Mouse (Mus musculus): Measurements from ENCODE around the gene Mcts1. TPM values are rescaled to one million over a fixed set of nuclear protein-coding genes. Genes with fewer than 3 reads are reported as not detected.

Gene Mcts1
- polyA plus RNA-seq, 1 experiment from 2014 or later: 106 TPM

GRCm38 (mm10) chrX:38583261-38583660 is 17.1 kb upstream of the Mcts1 start:
- no peak overlapping the region for H3K9ac ChIP-seq (ENCODE audit: low read length)
- H3K27me3 ChIP-seq (ENCODE audit: control insufficient read depth, insufficient read depth, low read length): no peaks in the 10 kb centered on the region
- H3K36me3 ChIP-seq (ENCODE audit: control insufficient read depth, insufficient read depth, low read length): no peaks in the 10 kb centered on the region
- DNase-seq (ENCODE audit: low spot score, missing footprints): no peak
- ATAC-seq (ENCODE audit: low FRiP score): no peak
- no peaks in the 10 kb centered on the region for H3K4me1 ChIP-seq (ENCODE audit: control insufficient read depth, insufficient read depth, low read length)
- H3K4me2 ChIP-seq: no peak overlapping the region
- H3K9me3 ChIP-seq (ENCODE audit: control insufficient read depth, low read length): no peaks in the 10 kb centered on the region
- no peak overlapping the region for H3K27ac ChIP-seq (ENCODE audit: low read depth, low read length)
- no peak overlapping the region for H3K4me3 ChIP-seq (ENCODE audit: low read depth, low read length)

- 44% methylated on average over 4 of the region's 4 CpGs for WGBS
- H3K4me3 ChIP-seq (ENCODE audit: low read depth, low read length): no peak overlapping the region
- no peaks in the 10 kb centered on the region for H3K9me3 ChIP-seq (ENCODE audit: control insufficient read depth, low read length)
- ATAC-seq (ENCODE audit: low FRiP score): no peak
- no peak overlapping the region for H3K9ac ChIP-seq (ENCODE audit: low read length)
- no peak for DNase-seq (ENCODE audit: low spot score, missing footprints)
- H3K36me3 ChIP-seq (ENCODE audit: control insufficient read depth, insufficient read depth, low read length): no peaks in the 10 kb centered on the region
- no peak overlapping the region for H3K27ac ChIP-seq (ENCODE audit: low read depth, low read length)
- H3K4me1 ChIP-seq (ENCODE audit: control insufficient read depth, insufficient read depth, low read length): no peaks in the 10 kb centered on the region
- H3K4me2 ChIP-seq: no peak overlapping the region
- H3K27me3 ChIP-seq (ENCODE audit: control insufficient read depth, insufficient read depth, low read length): no peaks in the 10 kb centered on the region
Measured at GRCm38 (mm10) chrX:38589827-38590226, 10.6 kb upstream of the Mcts1 start.

GRCm38 (mm10) chrX:38591749-38592148 is 8.6 kb upstream of the Mcts1 start:
- no peaks in the 10 kb centered on the region for H3K9me3 ChIP-seq (ENCODE audit: control insufficient read depth, low read length)
- no peak overlapping the region for H3K9ac ChIP-seq (ENCODE audit: low read length)
- no peak overlapping the region for H3K27ac ChIP-seq (ENCODE audit: low read depth, low read length)
- H3K4me3 ChIP-seq (ENCODE audit: low read depth, low read length): no peak overlapping the region
- no peaks in the 10 kb centered on the region for H3K27me3 ChIP-seq (ENCODE audit: control insufficient read depth, insufficient read depth, low read length)
- no peak for ATAC-seq (ENCODE audit: low FRiP score)
- H3K4me1 ChIP-seq (ENCODE audit: control insufficient read depth, insufficient read depth, low read length): no peaks in the 10 kb centered on the region
- no peaks in the 10 kb centered on the region for H3K36me3 ChIP-seq (ENCODE audit: control insufficient read depth, insufficient read depth, low read length)
- 83% methylated on average over 3 of the region's 3 CpGs for WGBS
- DNase-seq (ENCODE audit: low spot score, missing footprints): no peak
- no peak overlapping the region for H3K4me2 ChIP-seq

- Histone ChIP-seq H3K9me3 (ENCODE audit: control insufficient read depth, low read length) (no peaks in the 10 kb centered on the region), H3K27ac (ENCODE audit: low read depth, low read length) (no peak overlapping the region), H3K36me3 (ENCODE audit: control insufficient read depth, insufficient read depth, low read length) (no peaks in the 10 kb centered on the region), H3K4me1 (ENCODE audit: control insufficient read depth, insufficient read depth, low read length) (no peaks in the 10 kb centered on the region), H3K4me2 (no peak overlapping the region), H3K27me3 (ENCODE audit: control insufficient read depth, insufficient read depth, low read length) (no peaks in the 10 kb centered on the region), H3K9ac (ENCODE audit: low read length) (no peak overlapping the region), H3K4me3 (ENCODE audit: low read depth, low read length) (no peak overlapping the region)
- DNase-seq (ENCODE audit: low spot score, missing footprints) (no peak), ATAC-seq (ENCODE audit: low FRiP score) (no peak)
- WGBS: 70% methylated on average over 5 of the region's 5 CpGs
Measured at GRCm38 (mm10) chrX:38593180-38593889, 7.0 kb upstream of the Mcts1 start.

GRCm38 (mm10) chrX:38600995-38601369 is 604 bp downstream of the Mcts1 start:
- H3K4me3 ChIP-seq (ENCODE audit: low read depth, low read length): peak overlapping the region; percentile 44
- ATAC-seq (ENCODE audit: low FRiP score) (peak; percentile 70), DNase-seq (ENCODE audit: low spot score, missing footprints) (peak; percentile 84)
- H3K4me2 ChIP-seq: peak overlapping the region; percentile 57
- peak overlapping the region; percentile 57 for H3K27ac ChIP-seq (ENCODE audit: low read depth, low read length)
- H3K9ac ChIP-seq (ENCODE audit: low read length): peak overlapping the region; percentile 64
- WGBS: 16% methylated on average over 3 of the region's 3 CpGs
- no peaks in the 10 kb centered on the region for H3K9me3 ChIP-seq (ENCODE audit: control insufficient read depth, low read length)
- H3K4me1 ChIP-seq (ENCODE audit: control insufficient read depth, insufficient read depth, low read length): no peaks in the 10 kb centered on the region
- H3K36me3 ChIP-seq (ENCODE audit: control insufficient read depth, insufficient read depth, low read length): no peaks in the 10 kb centered on the region
- no peaks in the 10 kb centered on the region for H3K27me3 ChIP-seq (ENCODE audit: control insufficient read depth, insufficient read depth, low read length)

- no peaks in the 10 kb centered on the region for H3K36me3 ChIP-seq (ENCODE audit: control insufficient read depth, insufficient read depth, low read length)
- ATAC-seq (ENCODE audit: low FRiP score) (peak; percentile 99), DNase-seq (ENCODE audit: low spot score, missing footprints) (peak; percentile 96)
- no peaks in the 10 kb centered on the region for H3K27me3 ChIP-seq (ENCODE audit: control insufficient read depth, insufficient read depth, low read length)
- peak within 1 kb of the TSS; percentile 63 for H3K27ac ChIP-seq (ENCODE audit: low read depth, low read length)
- no peaks in the 10 kb centered on the region for H3K9me3 ChIP-seq (ENCODE audit: control insufficient read depth, low read length)
- H3K4me2 ChIP-seq: peak within 1 kb of the TSS; percentile 41
- WGBS: 17% methylated on average over 32 of the region's 43 CpGs
- H3K9ac ChIP-seq (ENCODE audit: low read length): peak within 1 kb of the TSS; percentile 75
- peak within 1 kb of the TSS; percentile 44 for H3K4me3 ChIP-seq (ENCODE audit: low read depth, low read length)
- peaks cover 3% of the 10 kb centered on the region; the same call in 1 of the 2 replicates for H3K4me1 ChIP-seq (ENCODE audit: control insufficient read depth, insufficient read depth, low read length)
Measured at GRCm38 (mm10) chrX:38634801-38635637, 34.6 kb downstream of the Mcts1 start, which contains the start of gene C1galt1c1. Gene C1galt1c1 (minus strand): TSS chrX:38635087.

- ATAC-seq (ENCODE audit: low FRiP score) (no peak; the same call in 1 of the 2 replicates), DNase-seq (ENCODE audit: low spot score, missing footprints) (no peak)
- Histone ChIP-seq H3K4me2 (peak overlapping the region; percentile 41; the same call in 1 of the 2 replicates), H3K9ac (ENCODE audit: low read length) (no peak overlapping the region), H3K27ac (ENCODE audit: low read depth, low read length) (no peak overlapping the region), H3K27me3 (ENCODE audit: control insufficient read depth, insufficient read depth, low read length) (no peaks in the 10 kb centered on the region), H3K4me3 (ENCODE audit: low read depth, low read length) (peak overlapping the region; percentile 44; the same call in 1 of the 2 replicates), H3K4me1 (ENCODE audit: control insufficient read depth, insufficient read depth, low read length) (peaks cover 3% of the 10 kb centered on the region; the same call in 1 of the 2 replicates), H3K9me3 (ENCODE audit: control insufficient read depth, low read length) (no peaks in the 10 kb centered on the region), H3K36me3 (ENCODE audit: control insufficient read depth, insufficient read depth, low read length) (no peaks in the 10 kb centered on the region)
Measured at GRCm38 (mm10) chrX:38635638-38635931, 35.2 kb downstream of the Mcts1 start.

GRCm38 (mm10) chrX:38641435-38641834 is 41.1 kb downstream of the Mcts1 start:
- no peak overlapping the region for H3K4me3 ChIP-seq (ENCODE audit: low read depth, low read length)
- ATAC-seq (ENCODE audit: low FRiP score): no peak
- no peak overlapping the region for H3K9ac ChIP-seq (ENCODE audit: low read length)
- no peaks in the 10 kb centered on the region for H3K4me1 ChIP-seq (ENCODE audit: control insufficient read depth, insufficient read depth, low read length)
- 78% methylated on average over 4 of the region's 4 CpGs for WGBS
- DNase-seq (ENCODE audit: low spot score, missing footprints): no peak
- H3K36me3 ChIP-seq (ENCODE audit: control insufficient read depth, insufficient read depth, low read length): no peaks in the 10 kb centered on the region
- H3K4me2 ChIP-seq: no peak overlapping the region
- no peaks in the 10 kb centered on the region for H3K9me3 ChIP-seq (ENCODE audit: control insufficient read depth, low read length)
- no peaks in the 10 kb centered on the region for H3K27me3 ChIP-seq (ENCODE audit: control insufficient read depth, insufficient read depth, low read length)
- no peak overlapping the region for H3K27ac ChIP-seq (ENCODE audit: low read depth, low read length)

GRCm38 (mm10) chrX:38642183-38642582 is 41.8 kb downstream of the Mcts1 start:
- Histone ChIP-seq H3K36me3 (ENCODE audit: control insufficient read depth, insufficient read depth, low read length) (no peaks in the 10 kb centered on the region), H3K4me1 (ENCODE audit: control insufficient read depth, insufficient read depth, low read length) (no peaks in the 10 kb centered on the region), H3K9ac (ENCODE audit: low read length) (no peak overlapping the region), H3K27me3 (ENCODE audit: control insufficient read depth, insufficient read depth, low read length) (no peaks in the 10 kb centered on the region), H3K27ac (ENCODE audit: low read depth, low read length) (no peak overlapping the region), H3K4me3 (ENCODE audit: low read depth, low read length) (no peak overlapping the region), H3K4me2 (no peak overlapping the region), H3K9me3 (ENCODE audit: control insufficient read depth, low read length) (no peaks in the 10 kb centered on the region)
- DNase-seq (ENCODE audit: low spot score, missing footprints) (no peak), ATAC-seq (ENCODE audit: low FRiP score) (no peak)
- WGBS: 70% methylated on average over 4 of the region's 4 CpGs

All from midbrain, embryonic 11.5 days (tissue).